Mouse (Mus musculus) frontal cortex, adult (tissue): ENCODE measurements around the gene Apba2.
A peak's percentile ranks its signal among the peaks of the same experiment; 100 is the strongest.

Experiments used
- ATAC-seq: cut with Nextera tagmentation; 2 replicates; pipeline ENCODE4 v1.9.2; 2017; ENCODE audit warnings: mild to moderate bottlenecking, moderate library complexity, mixed read lengths; ENCODE audit not compliant: low TSS enrichment

The Apba2 gene

GRCm38 (mm10) chr7:64795554-64795953 is 294.0 kb downstream of the Apba2 start:
- ATAC-seq = peak; percentile 57; the same call in 1 of the 2 replicates
